ENCODE assay signal across 25 mouse cellular contexts in genomic region chr16:87341043-87341572, GRCm38 (mm10). TPM values are rescaled to one million over a fixed set of nuclear protein-coding genes. Genes with fewer than 3 reads are reported as not detected.
DNase-seq lines count a peak whose midpoint lies in the region; ATAC-seq and TF ChIP-seq lines count a peak whose summit lies in the region.
"Had no signal": no experiment of that assay in that cellular context is flagged by ENCODE, and none has a peak within 500 bp of the region (broad histone marks: within the 10 kb centered on the region; RNA-seq: fewer than 3 reads in every experiment).

No protein-coding gene starts in this region.

- 32% methylated on average over 6 of the region's 6 CpGs for WGBS in limb, embryonic 15.5 days
- 82% methylated on average over 6 of the region's 6 CpGs for whole genome bisulfite sequencing in hindbrain, postnatal 0 days

- peak; percentile 77 for ATAC-seq in limb, embryonic 15.5 days (ENCODE audit: insufficient number of reproducible peaks, low FRiP score, low TSS enrichment, low read depth)
- no peak for ATAC-seq in hindbrain, postnatal 0 days
- ATAC-seq: activated CD4-positive, CD25-positive, alpha-beta regulatory T cell, adult 4 months; forebrain, embryonic 15.5 days had no signal

- DNase-seq in heart, adult 11 months: peak; percentile 79
- DNase-seq in heart, postnatal 25 days (ENCODE audit: low spot score): no peak
- peak; percentile 38 for DNase-seq in urinary bladder, postnatal 14 days (ENCODE audit: low spot score)
- DNase-seq in urinary bladder, postnatal 4 days (ENCODE audit: low spot score in 2 of 2): no peak
- DNase-seq in hindbrain, postnatal 0 days (ENCODE audit: low spot score): no peak
- DNase-seq: adrenal gland, adult 8-10 months; adrenal gland, postnatal 25 days; cerebellum, adult 11-12 months; cerebellum, adult 8-10 months; cerebellum, postnatal 10 days; cerebellum, postnatal 36 days; embryo, embryonic 11 days; gastrocnemius, postnatal 10 days; gastrocnemius, postnatal 36 days; heart, postnatal 36 days had no signal

- no peaks in the 10 kb centered on the region for H3K27me3 ChIP-seq in limb, embryonic 15.5 days
- H3K27me3 ChIP-seq in hindbrain, postnatal 0 days (ENCODE audit: insufficient read depth, low read length): no peaks in the 10 kb centered on the region
- H3K27me3 ChIP-seq: embryonic facial prominence, embryonic 13.5 days; forebrain, embryonic 12.5 days; forebrain, embryonic 15.5 days had no signal

- H3K9me3 ChIP-seq in limb, embryonic 15.5 days: no peaks in the 10 kb centered on the region
- H3K9me3 ChIP-seq in hindbrain, postnatal 0 days (ENCODE audit: low read length): no peaks in the 10 kb centered on the region
- H3K9me3 ChIP-seq: embryonic facial prominence, embryonic 10.5 days; embryonic facial prominence, embryonic 13.5 days; forebrain, embryonic 12.5 days; forebrain, embryonic 15.5 days; hindbrain, embryonic 10.5 days had no signal

- intact Hi-C loops in heart, postnatal 25 days (cut with DNase I): no loop called here

- no peak overlapping the region for H3K4me3 ChIP-seq in limb, embryonic 15.5 days
- no peak overlapping the region for H3K4me3 ChIP-seq in hindbrain, postnatal 0 days (ENCODE audit: low read length)
- H3K4me3 ChIP-seq: embryonic facial prominence, embryonic 10.5 days; embryonic facial prominence, embryonic 13.5 days; erythroblast, embryonic 14.5 days; forebrain, embryonic 12.5 days; forebrain, embryonic 15.5 days; hindbrain, embryonic 10.5 days had no signal

- H3K27ac ChIP-seq in limb, embryonic 15.5 days: 0 out of 2 replicates have a peak overlapping the region, but pooled peaks have one; percentile 17
- H3K27ac ChIP-seq in hindbrain, postnatal 0 days: no peak overlapping the region
- H3K27ac ChIP-seq: embryonic facial prominence, embryonic 10.5 days; embryonic facial prominence, embryonic 13.5 days; forebrain, embryonic 12.5 days; forebrain, embryonic 15.5 days; hindbrain, embryonic 10.5 days; hindbrain, embryonic 14.5 days had no signal

- peaks cover 13% of the 10 kb centered on the region for H3K4me1 ChIP-seq in limb, embryonic 15.5 days
- no peaks in the 10 kb centered on the region for H3K4me1 ChIP-seq in hindbrain, postnatal 0 days (ENCODE audit: insufficient read depth, low read length)
- H3K4me1 ChIP-seq: embryonic facial prominence, embryonic 10.5 days; embryonic facial prominence, embryonic 13.5 days; forebrain, embryonic 12.5 days; forebrain, embryonic 15.5 days; hindbrain, embryonic 10.5 days had no signal

- no peak overlapping the region for H3K4me2 ChIP-seq in limb, embryonic 15.5 days
- H3K4me2 ChIP-seq in hindbrain, postnatal 0 days (ENCODE audit: low read depth, low read length): no peak overlapping the region
- H3K4me2 ChIP-seq: embryonic facial prominence, embryonic 13.5 days; forebrain, embryonic 12.5 days; forebrain, embryonic 15.5 days; heart, embryonic 11.5 days; hindbrain, embryonic 14.5 days had no signal

- H3K36me3 ChIP-seq in limb, embryonic 15.5 days: no peaks in the 10 kb centered on the region
- no peaks in the 10 kb centered on the region for H3K36me3 ChIP-seq in hindbrain, postnatal 0 days (ENCODE audit: insufficient read depth, low read length)
- H3K36me3 ChIP-seq: embryonic facial prominence, embryonic 10.5 days; embryonic facial prominence, embryonic 13.5 days; forebrain, embryonic 12.5 days; forebrain, embryonic 15.5 days; hindbrain, embryonic 10.5 days had no signal

- TF ChIP-seq CTCF in hindbrain, postnatal 0 days (IDR thresholded peaks at IDR 0.05; ENCODE audit: low read depth): no peak

- no peak overlapping the region for H3K9ac ChIP-seq in limb, embryonic 15.5 days
- no peak overlapping the region for H3K9ac ChIP-seq in hindbrain, postnatal 0 days (replicated peaks; ENCODE audit: low read length)
- H3K9ac ChIP-seq: embryonic facial prominence, embryonic 13.5 days; forebrain, embryonic 12.5 days; forebrain, embryonic 15.5 days; hindbrain, embryonic 14.5 days had no signal

RNA-seq across cellular contexts. Expression of gene N6amt1, which starts 12.9 kb away (rescaled TPM):
- 10 to 100 TPM; 16.0 to 17.2 TPM for total RNA-seq in heart, postnatal 25 days (2021)
- 24.7 and 25.6 TPM in 2 replicates for polyA plus RNA-seq in limb, embryonic 15.5 days (2015; fragmentation: Nextera tagmentation; extraction: Ambion mirVana)
- 7.8 and 10.0 TPM in 2 replicates for total RNA-seq in hindbrain, postnatal 0 days (2014; rRNA removed)
- polyA plus RNA-seq in hindbrain, postnatal 0 days (2015; fragmentation: Nextera tagmentation; extraction: Ambion mirVana): 33.8 and 34.6 TPM in 2 replicates

Comparison
In these comparisons a context has a peak if more than half of its experiments do, and no peak if none do; other contexts are left out.
1. DNase-seq: peak in heart, adult 11 months (single experiment) and urinary bladder, postnatal 14 days (single experiment); none in heart, postnatal 25 days (single experiment), urinary bladder, postnatal 4 days (0 of 2) and hindbrain, postnatal 0 days (single experiment).